Mouse (Mus musculus): Measurements from ENCODE around the gene Hist4h4.

Gene Hist4h4

GRCm38 (mm10) chr6:136803739-136804633, at the start of gene Hist4h4:
Gene Hist4h4 (minus strand): TSS chr6:136804415.
- DNase-seq = peak; percentile 97 to 99

- no peak for DNase-seq
Observed at GRCm38 (mm10) chr6:136852762-136853161, 48.5 kb upstream of the Hist4h4 start.

GRCm38 (mm10) chr6:136852348-136852747, 48.1 kb upstream of the Hist4h4 start:
- DNase-seq = no peak

- no peak for DNase-seq
Observed at GRCm38 (mm10) chr6:136850267-136850666, 46.1 kb upstream of the Hist4h4 start.

- DNase-seq = no peak
Observed at GRCm38 (mm10) chr6:136848971-136849370, 44.8 kb upstream of the Hist4h4 start.

- DNase-seq = no peak
Observed at GRCm38 (mm10) chr6:136848399-136848798, 44.2 kb upstream of the Hist4h4 start.

GRCm38 (mm10) chr6:136847790-136848189, 43.6 kb upstream of the Hist4h4 start:
- peak; percentile 15 to 48 for DNase-seq

- DNase-seq = no peak
Observed at GRCm38 (mm10) chr6:136847267-136847666, 43.1 kb upstream of the Hist4h4 start.

GRCm38 (mm10) chr6:136845706-136846480, 41.7 kb upstream of the Hist4h4 start:
- no peak for DNase-seq

GRCm38 (mm10) chr6:136844903-136845302, 40.7 kb upstream of the Hist4h4 start:
- no peak for DNase-seq

- no peak for DNase-seq
Observed at GRCm38 (mm10) chr6:136837323-136837722, 33.1 kb upstream of the Hist4h4 start.

- DNase-seq = no peak
Observed at GRCm38 (mm10) chr6:136835352-136835751, 31.1 kb upstream of the Hist4h4 start, which contains the start of gene Smco3. Gene Smco3 (minus strand): TSS chr6:136835452.

GRCm38 (mm10) chr6:136831712-136832111, 27.5 kb upstream of the Hist4h4 start:
- no peak for DNase-seq

- DNase-seq = no peak
Observed at GRCm38 (mm10) chr6:136828681-136829080, 24.5 kb upstream of the Hist4h4 start.

- peak; percentile 97 to 98 for DNase-seq
Observed at GRCm38 (mm10) chr6:136827881-136828561, 23.8 kb upstream of the Hist4h4 start, which contains the start of gene Wbp11. Gene Wbp11 (minus strand): TSS chr6:136828233.

GRCm38 (mm10) chr6:136827516-136827880, 23.3 kb upstream of the Hist4h4 start, which contains the start of gene BC049715:
Gene BC049715 (plus strand): TSS chr6:136827626.
- no peak for DNase-seq

GRCm38 (mm10) chr6:136827116-136827515, 22.9 kb upstream of the Hist4h4 start:
- DNase-seq = no peak

GRCm38 (mm10) chr6:136824987-136825386, 20.8 kb upstream of the Hist4h4 start:
- no peak for DNase-seq

- no peak for DNase-seq
Observed at GRCm38 (mm10) chr6:136821086-136821485, 16.9 kb upstream of the Hist4h4 start.

GRCm38 (mm10) chr6:136820381-136820780, 16.2 kb upstream of the Hist4h4 start:
- DNase-seq = no peak

GRCm38 (mm10) chr6:136817549-136817948, 13.3 kb upstream of the Hist4h4 start:
- DNase-seq = no peak

GRCm38 (mm10) chr6:136816826-136817225, 12.6 kb upstream of the Hist4h4 start:
- no peak for DNase-seq

GRCm38 (mm10) chr6:136815381-136815780, 11.2 kb upstream of the Hist4h4 start:
- no peak for DNase-seq

All from cerebellum, postnatal 14 days (tissue).